24 mouse cellular contexts compared by ENCODE assay signal in genomic region chr12:39560734-39561446, GRCm38 (mm10).
"Had no signal": no experiment of that assay in that cellular context is flagged by ENCODE, and none has a peak within 500 bp of the region (broad histone marks: within the 10 kb centered on the region; RNA-seq: fewer than 3 reads in every experiment).

No protein-coding gene starts in this region.

- H3K27me3 ChIP-seq: limb, embryonic 13.5 days; liver, embryonic 12.5 days; liver, embryonic 15.5 days; lung, embryonic 15.5 days; neural tube, embryonic 12.5 days; neural tube, embryonic 15.5 days had no signal

- H3K9me3 ChIP-seq: limb, embryonic 10.5 days; limb, embryonic 13.5 days; liver, embryonic 15.5 days; lung, embryonic 15.5 days; neural tube, embryonic 12.5 days; neural tube, embryonic 15.5 days had no signal

- H3K4me1 ChIP-seq: limb, embryonic 10.5 days; limb, embryonic 13.5 days; liver, embryonic 12.5 days; liver, embryonic 15.5 days; lung, embryonic 15.5 days; neural tube, embryonic 12.5 days; neural tube, embryonic 15.5 days had no signal

- DNase-seq: kidney, adult 2 months; kidney, postnatal 25 days; layer of hippocampus, adult 9-11 months; liver; lung, adult 18-20 months; midbrain, embryonic 14.5 days; retina, postnatal 1 day; right cerebral cortex, postnatal 25 days; spleen, adult 18-20 months; thymus, adult 2 months; thymus, postnatal 14 days; thymus, postnatal 4 days had no signal

- H3K4me3 ChIP-seq: layer of hippocampus, adult 2 months; limb, embryonic 10.5 days; limb, embryonic 13.5 days; liver, embryonic 12.5 days; liver, embryonic 15.5 days; lung, embryonic 15.5 days; neural tube, embryonic 12.5 days; neural tube, embryonic 15.5 days had no signal

- H3K27ac ChIP-seq: kidney, postnatal 0 days; layer of hippocampus, adult 2 months; limb, embryonic 10.5 days; limb, embryonic 13.5 days; liver, embryonic 12.5 days; liver, embryonic 15.5 days; lung, embryonic 15.5 days; macrophage; neural tube, embryonic 12.5 days; neural tube, embryonic 15.5 days had no signal

- ATAC-seq: intestine, postnatal 0 days; liver, embryonic 12.5 days had no signal

- H3K36me3 ChIP-seq: limb, embryonic 10.5 days; limb, embryonic 13.5 days; liver, embryonic 12.5 days; liver, embryonic 15.5 days; lung, embryonic 15.5 days; neural tube, embryonic 12.5 days; neural tube, embryonic 15.5 days had no signal

- H3K4me2 ChIP-seq: limb, embryonic 13.5 days; liver, embryonic 12.5 days; liver, embryonic 15.5 days; lung, embryonic 15.5 days; midbrain, embryonic 11.5 days; neural tube, embryonic 12.5 days; neural tube, embryonic 15.5 days had no signal

- H3K9ac ChIP-seq: limb, embryonic 13.5 days; liver, embryonic 12.5 days; liver, embryonic 15.5 days; lung, embryonic 15.5 days; neural tube, embryonic 12.5 days; neural tube, embryonic 15.5 days had no signal
